Mouse (Mus musculus) olfactory bulb, adult 2 months (tissue): ENCODE data around the gene Mical2.
A peak's percentile ranks its signal among the peaks of the same experiment; 100 is the strongest.

Source experiments
- CTCF ChIP-seq: fragments of 200-500 bp; IDR thresholded peaks from 2 replicates; pipeline ENCODE4 v1.5.1; 2012; ENCODE audit warnings: low read depth, mild to moderate bottlenecking, low read length, moderate library complexity; ENCODE audit not compliant: insufficient read depth
- POLR2A ChIP-seq: fragments of 200-500 bp; IDR thresholded peaks from 2 replicates; pipeline ENCODE4 v1.6.1; 2012; ENCODE audit warnings: mild to moderate bottlenecking, low read depth, low read length, moderate library complexity; ENCODE audit not compliant: insufficient read depth

DNA sequence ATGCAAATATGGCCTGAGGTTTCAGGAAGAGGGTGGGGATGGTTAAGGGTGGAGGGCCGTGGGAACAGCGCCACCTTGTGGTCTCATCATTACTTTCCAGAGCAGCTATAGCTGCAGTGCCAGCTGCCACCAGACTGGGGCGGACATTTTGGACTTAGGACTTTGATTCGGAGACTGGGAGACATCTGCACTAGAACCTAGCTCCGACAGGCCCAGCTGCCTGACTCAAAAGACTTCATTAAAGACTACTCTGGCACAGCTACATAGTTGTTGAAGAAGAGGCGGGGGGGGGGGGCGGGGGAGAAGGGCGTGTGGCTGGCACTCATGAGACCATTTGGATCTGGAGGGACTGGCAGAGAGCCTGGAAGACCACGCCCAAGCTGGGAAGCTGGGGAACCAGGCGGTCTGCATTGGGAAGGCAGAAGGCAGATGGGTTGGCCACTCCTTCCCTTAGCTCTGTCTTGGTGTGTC, 45.4 kb upstream of the Mical2 start:
- no peak for TF ChIP-seq POLR2A
- TF ChIP-seq CTCF = peak; percentile 91
